Mouse (Mus musculus): Measurements from ENCODE around the gene Gm11115.

The Gm11115 gene

GRCm38 (mm10) chr5:88153999-88154398, at the start of gene Gm11115:
TSS of gene Gm11115 (minus strand) at chr5:88154099.
- no peak for DNase-seq (ENCODE audit: low read depth, low spot score)

DNA sequence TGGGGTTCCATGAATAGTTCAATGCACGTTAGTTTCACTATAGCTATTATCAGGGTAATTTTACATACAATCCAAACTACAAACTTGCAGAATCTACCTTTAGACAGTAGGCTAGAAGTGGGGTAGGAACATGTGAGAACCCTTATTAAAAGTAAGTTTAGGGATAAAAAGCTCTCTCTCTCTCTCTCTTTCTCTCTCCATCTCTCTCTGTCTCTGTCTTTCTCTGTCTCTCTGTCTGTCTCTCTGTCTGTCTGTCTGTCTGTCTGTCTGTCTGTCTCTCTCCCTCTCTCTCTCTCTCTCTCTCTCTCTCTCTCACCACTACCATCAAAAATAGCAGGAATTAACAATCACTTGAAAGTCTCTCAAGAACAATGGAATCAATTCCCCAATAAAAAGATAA, 42.5 kb downstream of the Gm11115 start, which contains the start of gene Gm11116:
Gm11116 (minus strand) TSS at position 101 of the 400 bp plus-strand sequence.
- DNase-seq (ENCODE audit: low read depth, low spot score): no peak

All from mesoderm, embryonic 11.5 days (tissue).